Mouse (Mus musculus) small intestine, adult 2 months (tissue): ENCODE results near the gene Cd3e.

Experiments
- CTCF ChIP-seq: fragments of 200-500 bp; IDR thresholded peaks from 2 replicates; pipeline ENCODE4 v1.5.1; 2012; ENCODE audit warnings: low read depth, mild to moderate bottlenecking, control low read depth, inconsistent platforms, low read length, moderate library complexity, mixed read lengths; ENCODE audit not compliant: insufficient replicate concordance, insufficient read length; ENCODE audit errors: extremely low read depth
- POLR2A ChIP-seq: fragments of 200-500 bp; IDR thresholded peaks from 2 replicates; pipeline ENCODE4 v1.6.1; 2012; ENCODE audit warnings: low read depth, mild to moderate bottlenecking, control low read depth, inconsistent platforms, low read length, moderate library complexity

GRCm38 (mm10) chr9:44998138-44998537, 11.3 kb downstream of the Cd3e start:
- TF ChIP-seq CTCF (no peak), POLR2A (no peak)
